Mouse (Mus musculus) CD8-positive naive resting alpha-beta T cell, adult 2 months (primary cell): ENCODE data around the gene Tbx5.

Experiments used
- DNase-seq, 2 experiments: peaks; one replicate each; pipeline ENCODE4 v3.0.0; 2022; ENCODE audit warnings: low read depth in 2 of 2, low spot score in 2 of 2

Gene Tbx5

GRCm38 (mm10) chr5:119832479-119832796, at the start of gene Tbx5:
Gene Tbx5 (plus strand): TSS chr5:119832668.
- no peak for DNase-seq

- DNase-seq, result no peak
These were observed 46.5 kb upstream of the Tbx5 start for GRCm38 (mm10) chr5:119785959-119786358.

GRCm38 (mm10) chr5:119791664-119792063, 40.8 kb upstream of the Tbx5 start:
- DNase-seq, result no peak

- DNase-seq, result no peak
These were observed 38.5 kb upstream of the Tbx5 start for GRCm38 (mm10) chr5:119793972-119794371.

- DNase-seq, result no peak
These were observed 37.1 kb upstream of the Tbx5 start for GRCm38 (mm10) chr5:119795376-119795775.

- DNase-seq, result no peak
These were observed 36.7 kb upstream of the Tbx5 start for GRCm38 (mm10) chr5:119795777-119796176.

GRCm38 (mm10) chr5:119796443-119797160, 35.9 kb upstream of the Tbx5 start:
- no peak for DNase-seq

GRCm38 (mm10) chr5:119797580-119798150, 34.8 kb upstream of the Tbx5 start:
- no peak for DNase-seq

GRCm38 (mm10) chr5:119798261-119798660, 34.2 kb upstream of the Tbx5 start:
- DNase-seq, result no peak

- no peak for DNase-seq
These were observed 33.6 kb upstream of the Tbx5 start for GRCm38 (mm10) chr5:119798713-119799418.

GRCm38 (mm10) chr5:119799419-119800242, 32.8 kb upstream of the Tbx5 start:
- DNase-seq, result no peak

GRCm38 (mm10) chr5:119800243-119800665, 32.2 kb upstream of the Tbx5 start:
- no peak for DNase-seq

GRCm38 (mm10) chr5:119802617-119803410, 29.7 kb upstream of the Tbx5 start:
- no peak for DNase-seq

GRCm38 (mm10) chr5:119803411-119804251, 28.8 kb upstream of the Tbx5 start:
- DNase-seq, result no peak

- DNase-seq, result no peak
These were observed 28.0 kb upstream of the Tbx5 start for GRCm38 (mm10) chr5:119804301-119805039.

GRCm38 (mm10) chr5:119805636-119806035, 26.8 kb upstream of the Tbx5 start:
- DNase-seq, result no peak

- no peak for DNase-seq
These were observed 26.0 kb upstream of the Tbx5 start for GRCm38 (mm10) chr5:119806467-119806866.

GRCm38 (mm10) chr5:119807481-119808183, 24.8 kb upstream of the Tbx5 start:
- DNase-seq, result no peak

GRCm38 (mm10) chr5:119808713-119809112, 23.8 kb upstream of the Tbx5 start:
- DNase-seq, result no peak
